Mouse (Mus musculus): ENCODE results near the gene Lcat. TPM values are rescaled to one million over a fixed set of nuclear protein-coding genes. Genes with fewer than 3 reads are reported as not detected.
"Not testable (repeated sequence)": the region's sequence is repeated elsewhere in the genome, so short reads cannot be mapped to it uniquely, and the experiment has no call there.

Gene Lcat
- 1.7 and 7.9 TPM in 2 replicates for polyA plus RNA-seq (2016; fragmentation: Nextera tagmentation; extraction: Ambion mirVana)

DNA sequence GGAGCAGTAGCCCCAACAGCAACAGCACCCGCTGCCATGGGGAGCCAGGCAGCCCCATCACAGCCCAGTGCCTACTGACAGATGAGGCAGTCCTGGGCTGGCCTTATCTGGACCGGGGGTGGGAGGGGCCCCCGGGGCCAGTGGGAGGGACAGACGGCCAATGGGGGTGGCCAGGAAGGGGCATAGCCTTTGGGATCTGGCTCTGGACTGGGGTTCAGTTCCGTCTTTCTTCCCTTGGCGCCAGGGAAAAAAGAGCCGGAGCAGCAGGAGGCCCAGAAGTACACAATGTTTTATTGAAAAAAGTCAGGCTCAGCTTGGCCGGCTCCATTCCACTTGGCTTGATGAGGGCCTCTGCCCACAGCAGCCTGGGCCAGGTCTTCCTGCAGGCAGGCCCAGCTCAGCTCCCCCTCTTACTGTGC, at the start of gene Lcat:
Gene Lcat (minus strand): TSS at position 62 of the 419 bp plus-strand sequence.
- Histone ChIP-seq H3K4me1 (peaks cover 9% of the 10 kb centered on the region), H3K9me3 (no peaks in the 10 kb centered on the region), H3K4me3 (no peak within 1 kb of the TSS), H3K27me3 (ENCODE audit: insufficient read depth, poor library complexity, severe bottlenecking) (no peaks in the 10 kb centered on the region), H3K27ac (no peak within 1 kb of the TSS), H3K36me3 (peaks cover 85% of the 10 kb centered on the region)
- WGBS: 68% methylated on average over 8 of the region's 8 CpGs
- DNase-seq (ENCODE audit: low spot score): no peak

DNA sequence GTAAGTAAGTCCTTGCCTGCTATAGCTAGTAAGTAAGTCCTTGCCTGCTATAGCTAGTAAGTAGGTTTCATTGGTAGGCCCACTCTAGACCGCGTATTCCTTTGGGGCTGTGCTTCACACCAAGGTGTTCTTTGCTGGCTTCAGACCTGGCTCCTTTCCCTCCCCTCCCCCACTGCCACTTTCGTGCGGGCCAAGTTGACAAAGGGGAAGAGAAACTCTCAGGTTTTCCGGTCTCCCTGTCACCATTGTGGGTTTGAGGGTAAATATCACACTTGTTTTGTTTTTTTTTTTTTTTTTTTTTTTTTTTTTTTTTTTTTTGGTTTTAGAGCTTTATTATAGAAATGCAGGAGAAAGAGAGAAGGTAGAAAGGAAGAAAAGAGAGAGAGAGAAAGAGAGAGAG, 49.3 kb upstream of the Lcat start:
- 59% methylated on average over 5 of the region's 5 CpGs for WGBS

DNA sequence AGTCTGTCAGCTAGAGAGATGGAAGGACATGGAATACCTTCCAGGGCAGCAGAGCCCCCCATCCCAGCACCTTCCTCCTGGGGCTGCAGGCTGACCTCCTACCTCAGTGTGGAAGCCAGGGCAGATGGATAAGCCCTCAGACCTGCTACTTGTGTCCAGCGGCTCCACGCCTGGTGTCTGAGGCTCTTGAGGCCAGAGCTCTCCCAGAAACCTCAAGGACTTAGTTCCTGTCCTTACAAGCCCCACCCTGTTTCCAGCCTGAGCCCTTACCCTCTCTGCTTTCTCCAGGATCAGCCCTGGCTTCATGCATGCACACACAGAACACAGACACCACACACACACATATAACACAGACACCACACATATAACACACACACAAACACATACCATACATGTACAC, 48.4 kb upstream of the Lcat start:
- Histone ChIP-seq H3K36me3 (no peaks in the 10 kb centered on the region), H3K4me3 (no peak overlapping the region), H3K4me1 (peaks cover 15% of the 10 kb centered on the region), H3K27ac (peak overlapping the region; percentile 76), H3K27me3 (ENCODE audit: insufficient read depth, poor library complexity, severe bottlenecking) (0 out of 2 replicates have a peak, but pooled peaks cover 8% of the 10 kb centered on the region), H3K9me3 (no peaks in the 10 kb centered on the region)
- no peak for DNase-seq (ENCODE audit: low spot score)
- 56% methylated on average over 2 of the region's 2 CpGs for WGBS

More for the DNA sequence above, 49.3 kb upstream of the Lcat start:
- Histone ChIP-seq H3K4me3 (no peak overlapping the region), H3K4me1 (peaks cover 15% of the 10 kb centered on the region), H3K27ac (no peak overlapping the region), H3K9me3 (no peaks in the 10 kb centered on the region), H3K27me3 (ENCODE audit: insufficient read depth, poor library complexity, severe bottlenecking) (0 out of 2 replicates have a peak, but pooled peaks cover 8% of the 10 kb centered on the region), H3K36me3 (no peaks in the 10 kb centered on the region)
- no peak for DNase-seq (ENCODE audit: low spot score)

DNA sequence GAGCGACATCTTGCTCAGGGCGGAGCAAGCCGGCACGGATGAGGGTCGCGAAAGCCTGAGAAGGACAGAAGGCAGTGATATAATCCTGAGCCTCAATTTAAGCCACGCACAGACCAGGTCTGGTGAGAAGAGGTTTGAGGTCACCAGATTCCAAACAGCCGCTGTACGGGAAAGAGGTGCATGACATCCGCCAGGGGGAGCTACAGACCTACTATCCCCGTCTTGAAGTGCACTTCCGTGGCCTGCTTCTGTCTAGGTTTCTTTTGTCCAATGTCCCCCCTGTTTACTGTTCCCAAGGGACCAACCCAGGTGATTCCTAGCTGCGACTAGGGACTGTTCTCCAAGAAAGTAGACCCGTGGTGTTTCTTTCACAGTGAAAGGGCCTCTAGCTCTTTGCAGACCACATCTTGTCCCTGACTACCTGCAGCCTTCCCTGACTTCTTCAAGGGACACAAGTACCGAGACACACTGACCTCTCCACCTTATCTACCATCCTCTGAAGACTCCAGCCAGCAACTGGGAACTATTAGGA, 47.7 kb upstream of the Lcat start, which contains the start of gene Dus2:
Gene Dus2 (plus strand): TSS at position 482 of the 532 bp plus-strand sequence.
- no peaks in the 10 kb centered on the region for H3K9me3 ChIP-seq
- 0 out of 2 replicates have a peak, but pooled peaks cover 8% of the 10 kb centered on the region for H3K27me3 ChIP-seq (ENCODE audit: insufficient read depth, poor library complexity, severe bottlenecking)
- no peaks in the 10 kb centered on the region for H3K36me3 ChIP-seq
- peaks cover 15% of the 10 kb centered on the region for H3K4me1 ChIP-seq
- 11% methylated on average over 15 of the region's 15 CpGs for WGBS
- DNase-seq (ENCODE audit: low spot score): peak; percentile 93
- H3K27ac ChIP-seq: peak within 1 kb of the TSS; percentile 76
- peak within 1 kb of the TSS; percentile 31; the same call in 1 of the 2 replicates for H3K4me3 ChIP-seq

DNA sequence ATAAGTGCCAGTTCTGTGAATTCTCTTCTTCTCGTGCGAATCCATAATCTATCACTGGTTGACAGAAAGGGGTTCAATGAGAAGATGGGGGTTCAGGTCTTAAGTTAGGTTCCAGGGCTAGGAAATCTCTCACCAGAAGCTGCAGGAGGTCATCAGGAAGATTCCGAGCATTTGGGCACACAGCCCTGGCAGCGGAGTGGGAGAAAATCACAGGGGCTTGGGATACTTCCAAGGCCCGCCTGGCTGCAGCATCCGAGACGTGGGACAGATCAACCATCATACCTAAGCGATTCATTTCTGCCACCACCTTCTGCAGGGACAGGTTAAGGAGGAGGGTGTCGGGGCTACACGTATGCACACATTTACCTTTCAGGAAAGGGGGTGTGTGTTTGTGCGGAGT, 45.4 kb upstream of the Lcat start:
- Histone ChIP-seq H3K36me3 (no peaks in the 10 kb centered on the region), H3K27me3 (ENCODE audit: insufficient read depth, poor library complexity, severe bottlenecking) (peaks cover 12% of the 10 kb centered on the region; the same call in 1 of the 2 replicates), H3K4me3 (no peak overlapping the region), H3K4me1 (peaks cover 15% of the 10 kb centered on the region), H3K9me3 (no peaks in the 10 kb centered on the region), H3K27ac (no peak overlapping the region)
- no peak for DNase-seq (ENCODE audit: low spot score)
- WGBS: 81% methylated on average over 11 of the region's 11 CpGs

DNA sequence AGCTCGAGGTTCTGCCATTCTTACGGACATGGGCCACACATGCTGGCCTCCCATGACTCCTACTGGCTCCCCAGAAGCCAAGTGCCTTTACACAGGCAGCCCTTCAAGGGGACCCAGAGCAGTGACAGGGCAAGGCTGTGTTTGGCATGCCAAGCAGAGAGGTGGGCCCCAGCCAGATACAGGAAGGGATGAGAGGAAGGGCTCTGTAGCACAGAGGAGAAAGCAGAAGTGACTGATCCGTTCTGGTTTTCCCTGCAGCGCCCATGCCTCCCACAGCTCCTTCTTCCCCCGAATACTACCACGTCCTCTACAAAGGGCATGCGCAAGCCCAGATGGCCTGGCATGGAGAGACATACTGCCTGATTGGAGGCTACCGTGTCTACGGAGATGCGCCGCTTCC, 40.2 kb upstream of the Lcat start:
- not testable (repeated sequence) for H3K4me3 ChIP-seq; H3K9me3 ChIP-seq; H3K4me1 ChIP-seq; H3K27ac ChIP-seq; DNase-seq (ENCODE audit: low spot score); H3K27me3 ChIP-seq (ENCODE audit: insufficient read depth, poor library complexity, severe bottlenecking); H3K36me3 ChIP-seq
- WGBS: 81% methylated on average over 11 of the region's 11 CpGs

DNA sequence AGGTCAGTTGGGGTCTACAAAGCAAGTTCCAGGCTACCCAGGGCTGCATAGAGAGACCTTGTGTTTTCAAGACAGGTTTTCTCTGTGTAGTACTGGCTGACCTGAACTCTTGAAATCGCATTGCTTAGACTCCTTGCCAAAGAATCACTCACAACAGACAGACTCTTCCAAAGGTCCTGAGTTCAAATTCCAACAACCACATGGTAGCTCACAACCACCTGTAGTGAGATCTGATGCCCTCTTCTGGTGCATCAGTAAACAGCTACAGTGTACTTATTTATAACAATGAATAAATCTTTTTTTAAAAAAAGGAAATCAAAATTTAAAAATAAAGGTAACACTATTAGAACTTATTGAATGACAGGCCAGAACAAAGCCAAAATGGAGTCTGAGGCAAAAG, 38.0 kb upstream of the Lcat start:
- Histone ChIP-seq H3K9me3 (no peaks in the 10 kb centered on the region), H3K4me3 (no peak overlapping the region), H3K27me3 (ENCODE audit: insufficient read depth, poor library complexity, severe bottlenecking) (peaks cover 8% of the 10 kb centered on the region; the same call in 1 of the 2 replicates), H3K36me3 (no peaks in the 10 kb centered on the region), H3K27ac (no peak overlapping the region), H3K4me1 (0 out of 2 replicates have a peak, but pooled peaks cover 3% of the 10 kb centered on the region)
- DNase-seq (ENCODE audit: low spot score): peak; percentile 51
- 86% methylated on average over 1 of the region's 1 CpGs for WGBS

DNA sequence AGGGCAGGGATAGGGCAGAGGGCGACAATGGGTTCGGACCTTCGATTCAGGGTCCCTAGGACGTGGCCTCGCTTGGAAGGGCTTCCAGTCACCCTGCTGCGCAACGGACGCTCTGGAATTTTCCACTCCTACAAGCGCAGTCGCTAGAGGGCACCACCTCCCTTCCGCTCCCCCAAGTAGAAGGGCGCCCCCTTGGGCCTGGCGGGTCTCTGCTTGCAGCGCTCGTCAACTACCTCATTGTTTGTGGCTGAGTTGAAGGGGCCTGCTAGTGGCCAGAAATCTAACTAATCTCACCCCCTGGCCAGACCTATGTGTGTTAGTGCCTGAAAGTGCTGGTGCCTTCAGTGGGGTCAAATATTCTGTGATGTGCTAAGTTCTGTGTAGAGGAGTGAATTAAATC, 36.1 kb upstream of the Lcat start, which contains the start of gene Dpep3:
Gene Dpep3 (minus strand): TSS at position 105 of the 400 bp plus-strand sequence.
- no peaks in the 10 kb centered on the region for H3K27me3 ChIP-seq (ENCODE audit: insufficient read depth, poor library complexity, severe bottlenecking)
- no peaks in the 10 kb centered on the region for H3K36me3 ChIP-seq
- H3K4me3 ChIP-seq: no peak within 1 kb of the TSS
- H3K27ac ChIP-seq: no peak within 1 kb of the TSS
- WGBS: 91% methylated on average over 15 of the region's 15 CpGs
- no peaks in the 10 kb centered on the region for H3K9me3 ChIP-seq
- H3K4me1 ChIP-seq: 0 out of 2 replicates have a peak, but pooled peaks cover 3% of the 10 kb centered on the region
- DNase-seq (ENCODE audit: low spot score): no peak

DNA sequence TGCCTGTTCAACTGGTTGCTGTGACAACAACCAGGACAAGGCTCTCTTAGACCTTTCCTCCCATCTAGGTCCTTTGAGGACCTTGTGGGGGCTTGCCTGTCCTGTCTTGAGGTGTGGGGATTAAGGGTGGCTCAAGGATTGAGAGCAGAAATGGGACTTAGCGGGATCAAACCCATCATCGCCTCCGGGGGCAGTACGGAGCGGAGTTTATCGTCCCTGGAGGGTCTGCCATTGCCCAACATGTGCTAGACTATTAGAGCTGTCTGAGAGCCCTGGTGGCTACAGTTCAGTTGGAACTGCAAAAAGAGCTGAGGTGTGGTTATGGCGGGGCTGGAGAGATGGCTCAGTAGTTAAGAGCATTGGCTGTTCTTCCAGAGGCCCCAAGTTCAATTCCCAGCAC, 32.2 kb upstream of the Lcat start:
- Histone ChIP-seq H3K27ac (no peak overlapping the region), H3K4me3 (no peak overlapping the region), H3K27me3 (ENCODE audit: insufficient read depth, poor library complexity, severe bottlenecking) (no peaks in the 10 kb centered on the region), H3K36me3 (no peaks in the 10 kb centered on the region), H3K4me1 (no peaks in the 10 kb centered on the region), H3K9me3 (no peaks in the 10 kb centered on the region)
- DNase-seq (ENCODE audit: low spot score): no peak
- WGBS: 67% methylated on average over 7 of the region's 7 CpGs

DNA sequence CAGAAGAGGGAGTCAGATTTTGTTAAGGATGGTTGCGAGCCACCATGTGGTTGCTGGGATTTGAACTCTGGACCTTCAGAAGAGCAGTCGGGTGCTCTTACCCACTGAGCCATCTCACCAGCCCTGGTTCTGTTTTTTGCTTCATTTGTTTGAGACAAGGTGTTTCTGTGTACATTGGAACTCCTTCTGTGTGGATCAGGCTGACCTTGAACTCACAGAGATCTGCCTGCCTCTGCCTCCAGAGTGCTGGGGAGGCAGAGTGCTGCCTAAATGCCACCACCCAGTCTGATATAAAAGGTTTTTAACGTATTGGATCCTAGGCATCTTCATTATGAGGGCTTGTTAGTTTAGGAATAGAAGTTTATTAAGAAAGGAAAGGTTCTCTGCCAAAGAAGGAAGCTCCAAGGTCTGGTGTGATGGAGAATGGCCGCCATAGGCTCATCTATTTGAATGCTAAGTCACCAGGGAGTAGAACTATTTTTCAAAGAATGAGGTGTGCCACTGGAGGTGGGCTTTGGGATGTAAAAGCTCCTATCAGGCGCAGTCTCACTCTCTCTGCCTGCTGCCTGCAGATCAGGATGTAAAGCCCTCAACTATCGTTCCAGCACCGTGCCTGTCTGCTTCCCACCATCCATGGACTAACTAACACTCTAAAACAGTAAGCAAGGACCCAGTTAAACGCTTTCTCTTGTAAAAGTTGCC, 28.0 kb upstream of the Lcat start:
- Histone ChIP-seq H3K27me3 (ENCODE audit: insufficient read depth, poor library complexity, severe bottlenecking) (no peaks in the 10 kb centered on the region), H3K36me3 (no peaks in the 10 kb centered on the region), H3K4me3 (no peak overlapping the region), H3K27ac (no peak overlapping the region), H3K9me3 (no peaks in the 10 kb centered on the region), H3K4me1 (peaks cover 18% of the 10 kb centered on the region)
- WGBS: 73% methylated on average over 8 of the region's 8 CpGs
- no peak for DNase-seq (ENCODE audit: low spot score)

DNA sequence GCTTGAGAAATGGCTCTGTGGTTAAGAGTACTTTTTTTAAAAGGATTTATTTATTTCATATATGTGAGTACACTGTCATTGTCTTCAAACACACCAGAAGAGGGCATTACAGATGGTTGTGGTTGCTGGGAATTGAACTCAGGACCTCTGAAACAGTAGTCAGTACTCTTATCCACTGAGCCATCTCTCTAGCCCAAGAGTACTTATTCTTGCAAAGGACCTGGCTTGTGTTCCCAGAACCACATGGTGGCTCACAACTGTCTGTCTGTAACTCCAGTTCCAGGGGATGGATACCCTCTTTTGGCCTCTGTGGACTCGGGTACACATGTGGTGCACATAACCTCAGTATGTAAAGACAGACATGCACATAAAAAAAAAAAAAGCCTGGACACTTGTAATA, 26.2 kb upstream of the Lcat start:
- Histone ChIP-seq H3K36me3 (no peaks in the 10 kb centered on the region), H3K4me3 (no peak overlapping the region), H3K27ac (no peak overlapping the region), H3K9me3 (no peaks in the 10 kb centered on the region), H3K27me3 (ENCODE audit: insufficient read depth, poor library complexity, severe bottlenecking) (no peaks in the 10 kb centered on the region), H3K4me1 (peaks cover 33% of the 10 kb centered on the region)
- no peak for DNase-seq (ENCODE audit: low spot score)
- WGBS: 83% methylated on average over 1 of the region's 1 CpGs

DNA sequence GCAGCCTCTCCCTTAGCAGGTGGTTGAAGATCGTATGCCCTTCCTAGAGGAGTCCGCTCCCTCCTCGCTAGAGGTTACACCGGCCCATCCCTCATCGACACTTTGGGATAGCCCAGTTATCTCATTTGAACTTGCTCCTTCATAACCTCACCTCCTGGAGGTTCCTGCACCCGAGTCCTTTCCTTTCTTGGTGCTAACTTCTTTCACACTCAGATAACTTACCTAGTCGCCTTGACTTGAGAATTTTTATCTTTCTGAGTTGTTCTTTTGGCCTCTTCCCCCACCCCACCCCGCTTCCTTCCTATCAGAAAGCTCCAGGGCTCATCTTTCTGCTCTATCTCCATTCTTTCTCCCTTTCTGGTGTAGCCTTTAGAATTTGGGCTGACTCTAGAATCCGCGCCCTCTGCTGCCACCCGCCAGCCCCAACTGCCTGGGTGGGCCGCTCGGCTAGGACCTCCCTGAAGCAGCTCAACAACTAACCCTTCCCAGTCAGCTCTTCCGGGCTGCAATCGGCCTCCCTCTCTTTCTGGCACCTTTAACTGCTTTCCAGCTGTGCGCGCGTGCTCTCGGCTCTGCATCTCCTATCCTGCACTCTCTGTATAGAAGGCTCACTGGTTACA, 23.6 kb upstream of the Lcat start:
- peak; percentile 88 for DNase-seq (ENCODE audit: low spot score)
- no peaks in the 10 kb centered on the region; the same call in 1 of the 2 replicates for H3K36me3 ChIP-seq
- WGBS: 5% methylated on average over 19 of the region's 19 CpGs
- H3K27ac ChIP-seq: peak overlapping the region; percentile 95
- H3K4me3 ChIP-seq: peak overlapping the region; percentile 84
- H3K4me1 ChIP-seq: peaks cover 57% of the 10 kb centered on the region
- no peaks in the 10 kb centered on the region for H3K27me3 ChIP-seq (ENCODE audit: insufficient read depth, poor library complexity, severe bottlenecking)
- no peaks in the 10 kb centered on the region for H3K9me3 ChIP-seq

DNA sequence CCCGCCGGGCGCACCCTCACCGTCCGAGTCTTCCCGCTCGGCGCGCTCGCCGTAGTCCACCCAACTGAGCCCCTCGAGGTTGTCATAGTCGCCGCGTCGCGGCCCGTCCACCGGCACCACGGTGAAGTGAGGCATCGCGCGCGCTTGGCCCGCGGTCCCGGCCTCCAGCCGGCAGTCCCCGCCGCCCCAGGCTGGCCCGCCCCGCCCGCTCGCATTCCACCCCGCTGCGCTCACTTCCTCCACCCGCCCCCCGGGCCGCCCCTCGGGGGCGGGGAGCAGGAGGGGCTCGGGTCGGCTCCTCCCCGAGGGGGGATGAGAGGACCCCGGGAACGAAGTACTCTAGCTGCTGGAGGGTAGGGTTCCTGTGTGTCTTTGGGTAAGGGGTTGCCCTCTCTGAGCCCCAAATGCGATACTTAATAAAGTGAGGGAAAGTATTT, 22.7 kb upstream of the Lcat start, which contains the start of gene Slc12a4:
Gene Slc12a4 (minus strand): TSS at position 193 of the 437 bp plus-strand sequence.
- peak; percentile 93 for DNase-seq (ENCODE audit: low spot score)
- under 1% methylated on average over 47 of the region's 47 CpGs for WGBS
- H3K4me3 ChIP-seq: peak within 1 kb of the TSS; percentile 84
- H3K27me3 ChIP-seq (ENCODE audit: insufficient read depth, poor library complexity, severe bottlenecking): no peaks in the 10 kb centered on the region
- H3K36me3 ChIP-seq: peaks cover 4% of the 10 kb centered on the region; the same call in 1 of the 2 replicates
- peaks cover 66% of the 10 kb centered on the region for H3K4me1 ChIP-seq
- no peaks in the 10 kb centered on the region for H3K9me3 ChIP-seq
- peak within 1 kb of the TSS; percentile 95 for H3K27ac ChIP-seq
